Mouse (Mus musculus) cerebellum, adult 2 months (tissue): ENCODE measurements around the gene Tmem82.

ENCODE experiments used
- CTCF ChIP-seq: fragments of 200-500 bp; IDR thresholded peaks from 2 replicates; pipeline ENCODE4 v1.5.1; 2011; ENCODE audit warnings: low read depth, mild to moderate bottlenecking, control low read depth, low read length, moderate library complexity, borderline replicate concordance; ENCODE audit not compliant: insufficient read depth
- POLR2A ChIP-seq: fragments of 200-500 bp; IDR thresholded peaks from 2 replicates; pipeline ENCODE4 v1.6.1; 2011; ENCODE audit warnings: low read length, control low read depth, borderline replicate concordance; ENCODE audit not compliant: insufficient read depth

DNA sequence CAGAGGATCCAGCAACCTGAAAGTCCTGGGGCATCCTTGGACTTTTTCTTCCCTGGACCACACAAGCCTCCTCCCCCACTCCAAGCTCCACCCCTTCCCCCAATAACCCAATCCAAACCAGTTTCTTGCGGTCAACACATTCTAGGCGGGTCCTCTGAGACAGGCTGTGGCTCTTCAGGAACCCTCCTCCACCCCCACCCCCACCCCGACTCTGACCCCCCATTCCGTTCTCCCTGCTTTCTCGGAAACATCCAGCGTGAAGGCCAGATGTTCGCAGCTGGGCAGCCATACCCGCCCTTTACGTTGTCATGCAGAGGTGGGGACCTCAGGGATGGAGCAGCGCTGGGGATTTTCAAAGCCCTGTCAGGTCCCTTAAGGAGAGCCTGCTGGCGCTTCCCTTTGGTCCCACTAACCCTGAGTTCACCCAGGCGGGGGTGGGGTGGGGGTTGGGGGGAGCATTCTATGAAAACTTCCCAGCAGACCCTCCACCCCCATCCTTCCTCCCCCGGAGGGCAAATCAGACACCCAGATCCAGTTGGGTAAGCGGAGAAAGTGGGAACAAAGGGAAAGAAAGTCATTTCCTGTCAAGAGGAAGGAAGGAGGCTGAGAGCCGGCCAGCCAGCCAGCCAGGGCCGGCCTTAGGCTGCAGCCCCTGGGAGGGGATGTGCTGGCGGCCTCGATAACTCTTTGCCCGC is 20.1 kb downstream of the Tmem82 start:
- TF ChIP-seq POLR2A, result no peak
- TF ChIP-seq CTCF, result no peak
